Mouse (Mus musculus) embryonic facial prominence, embryonic 10.5 days (tissue): ENCODE measurements around the gene Ttc9. TPM values are rescaled to one million over a fixed set of nuclear protein-coding genes. Genes with fewer than 3 reads are reported as not detected.

Source experiments
- DNase-seq: peaks from one replicate; pipeline ENCODE4 v3.0.0-alpha.2; 2017; ENCODE audit warnings: low spot score
- H3K27ac ChIP-seq: fragments of 300-500 bp; sonication (generic); replicated peaks from 2 replicates; pipeline ENCODE4 v1.5.1; 2016; ENCODE audit warnings: mild to moderate bottlenecking
- H3K27me3 ChIP-seq: fragments of 300-500 bp; sonication (generic); replicated peaks from 2 replicates; pipeline ENCODE4 v1.6.1; 2016; ENCODE audit warnings: low read depth, mild to moderate bottlenecking; ENCODE audit not compliant: poor library complexity, severe bottlenecking
- H3K36me3 ChIP-seq: fragments of 300-500 bp; sonication (generic); replicated peaks from 2 replicates; pipeline ENCODE4 v1.6.1; 2016; ENCODE audit warnings: mild to moderate bottlenecking, moderate library complexity
- H3K4me1 ChIP-seq: fragments of 300-500 bp; sonication (generic); 2 replicates; pipeline ENCODE4 v1.6.1; 2016
- H3K4me3 ChIP-seq: fragments of 300-500 bp; sonication (generic); 2 replicates; pipeline ENCODE4 v1.5.1; 2016; ENCODE audit warnings: mild to moderate bottlenecking, moderate library complexity
- H3K9me3 ChIP-seq: fragments of 300-500 bp; sonication (generic); 2 replicates; pipeline ENCODE4 v1.6.1; 2016; ENCODE audit warnings: mild to moderate bottlenecking
- WGBS: fragments of 180-500 bp; shearing (Covaris S2); methylation state at CpG from one replicate; pipeline ENCODE4 v1.1.7; 2016; 5-methylcytosine and 5-hydroxymethylcytosine counted together
- polyA plus RNA-seq: library from polyadenylated mRNA; unstranded; fragments of >200 nt; fragmentation: Nextera tagmentation; extraction: Ambion mirVana; gene quantifications from 2 replicates; pipeline ENCODE4 v1.2.1, GENCODE M21; 2016

Ttc9 gene
- polyA plus RNA-seq, 1 experiment from 2014 or later: 1.2 TPM

- WGBS: 80% methylated on average over 4 of the region's 4 CpGs
- Histone ChIP-seq H3K9me3 (no peaks in the 10 kb centered on the region), H3K27ac (no peak overlapping the region), H3K4me3 (no peak overlapping the region), H3K36me3 (no peaks in the 10 kb centered on the region), H3K27me3 (peaks cover 72% of the 10 kb centered on the region), H3K4me1 (peaks cover 23% of the 10 kb centered on the region)
- DNase-seq: no peak
Measured at GRCm38 (mm10) chr12:81628091-81628490, 3.0 kb upstream of the Ttc9 start.

DNA sequence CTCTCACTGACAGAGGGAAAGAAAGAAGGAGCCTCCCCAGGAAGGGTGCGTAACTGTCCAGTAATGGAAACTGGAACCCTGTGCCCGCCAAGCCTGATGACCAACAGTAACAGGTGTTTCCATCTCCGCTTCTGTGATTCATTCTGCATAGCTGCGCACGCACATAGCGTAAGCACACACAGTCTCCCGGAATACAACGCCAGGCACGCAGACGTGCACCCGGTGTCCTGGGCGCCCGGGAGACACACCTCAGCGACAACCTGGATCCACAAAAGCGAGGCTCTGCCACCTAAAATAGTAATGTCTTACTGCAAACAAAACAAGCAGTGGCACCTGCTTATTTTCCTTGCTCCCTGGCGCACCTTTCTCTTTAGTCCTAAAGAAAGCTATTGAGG is 532 bp upstream of the Ttc9 start:
- Histone ChIP-seq H3K27ac (peak overlapping the region; percentile 84), H3K27me3 (peaks cover 80% of the 10 kb centered on the region), H3K4me3 (peak overlapping the region; percentile 75), H3K9me3 (no peaks in the 10 kb centered on the region), H3K36me3 (no peaks in the 10 kb centered on the region), H3K4me1 (peaks cover 23% of the 10 kb centered on the region)
- DNase-seq: peak; percentile 46
- WGBS: 2% methylated on average over 16 of the region's 16 CpGs

DNA sequence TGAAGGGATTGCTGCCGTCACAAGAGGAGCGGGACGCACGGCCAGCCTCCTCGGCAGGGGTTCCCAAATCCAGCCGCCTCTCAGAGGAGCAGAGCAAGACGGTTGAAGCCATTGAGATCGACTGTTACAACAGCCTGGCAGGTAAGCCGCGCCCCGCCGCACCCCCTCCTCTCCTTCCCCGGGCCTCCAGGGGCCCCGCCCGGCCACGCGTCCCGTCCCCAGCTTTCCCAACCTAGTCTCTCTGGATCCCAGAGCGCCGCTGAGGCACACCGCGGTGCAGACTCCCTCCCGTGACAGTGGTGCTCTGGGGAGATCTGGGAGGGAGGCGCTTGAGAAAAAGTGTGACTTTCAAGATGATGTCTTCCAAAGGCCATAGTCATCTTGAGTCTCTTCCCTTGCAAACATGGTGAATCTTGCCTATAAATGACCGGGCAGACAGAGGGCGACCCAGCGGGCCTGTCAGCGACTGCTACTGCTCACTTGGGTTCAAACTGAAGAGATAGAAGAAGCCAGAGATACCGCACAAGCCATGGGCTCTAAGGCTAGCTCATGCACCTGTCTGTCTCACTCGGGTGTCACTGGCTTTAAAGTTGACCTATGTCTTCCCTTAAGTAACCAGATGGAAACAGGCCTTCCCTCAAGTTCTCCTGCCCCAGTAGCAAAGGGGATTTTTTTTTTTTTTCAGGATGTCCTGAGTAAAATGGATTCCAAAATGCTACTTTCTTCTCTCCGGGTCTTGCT is 782 bp downstream of the Ttc9 start:
- peak overlapping the region; percentile 75 for H3K4me3 ChIP-seq
- no peaks in the 10 kb centered on the region for H3K36me3 ChIP-seq
- WGBS: 2% methylated on average over 31 of the region's 31 CpGs
- peaks cover 23% of the 10 kb centered on the region for H3K4me1 ChIP-seq
- H3K27me3 ChIP-seq: peaks cover 68% of the 10 kb centered on the region
- DNase-seq: peak; percentile 55
- H3K27ac ChIP-seq: peak overlapping the region; percentile 84
- no peaks in the 10 kb centered on the region for H3K9me3 ChIP-seq

DNA sequence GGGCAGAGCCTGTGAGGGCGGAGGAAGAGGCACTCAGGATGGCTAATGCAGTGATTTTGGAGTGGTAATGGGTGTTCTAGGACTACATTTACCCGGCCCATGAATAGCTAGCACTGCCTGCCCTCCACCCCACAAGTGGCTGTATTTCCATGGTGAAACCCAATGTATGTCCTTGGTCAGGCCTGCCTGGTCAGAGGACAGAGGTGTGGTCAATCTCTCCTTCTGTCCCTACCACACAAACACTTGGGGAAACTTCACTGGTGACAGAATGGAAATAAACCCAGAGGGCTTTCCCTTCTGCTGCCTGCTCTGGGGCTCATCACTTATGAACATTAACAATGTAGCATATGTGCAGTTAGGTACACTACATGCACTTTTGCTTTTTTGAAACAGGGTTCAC is 2.2 kb downstream of the Ttc9 start:
- WGBS: 78% methylated on average over 2 of the region's 2 CpGs
- DNase-seq: no peak
- H3K9me3 ChIP-seq: no peaks in the 10 kb centered on the region
- H3K4me1 ChIP-seq: peaks cover 23% of the 10 kb centered on the region
- no peaks in the 10 kb centered on the region for H3K36me3 ChIP-seq
- peaks cover 58% of the 10 kb centered on the region for H3K27me3 ChIP-seq
- H3K4me3 ChIP-seq: no peak overlapping the region
- no peak overlapping the region for H3K27ac ChIP-seq

GRCm38 (mm10) chr12:81640656-81641055 is 9.6 kb downstream of the Ttc9 start:
- no peaks in the 10 kb centered on the region for H3K36me3 ChIP-seq
- H3K27me3 ChIP-seq: no peaks in the 10 kb centered on the region
- DNase-seq: no peak
- peaks cover 10% of the 10 kb centered on the region; the same call in 1 of the 2 replicates for H3K4me1 ChIP-seq
- H3K27ac ChIP-seq: no peak overlapping the region
- no peak overlapping the region for H3K4me3 ChIP-seq
- H3K9me3 ChIP-seq: no peaks in the 10 kb centered on the region
- WGBS: 79% methylated on average over 5 of the region's 5 CpGs

DNA sequence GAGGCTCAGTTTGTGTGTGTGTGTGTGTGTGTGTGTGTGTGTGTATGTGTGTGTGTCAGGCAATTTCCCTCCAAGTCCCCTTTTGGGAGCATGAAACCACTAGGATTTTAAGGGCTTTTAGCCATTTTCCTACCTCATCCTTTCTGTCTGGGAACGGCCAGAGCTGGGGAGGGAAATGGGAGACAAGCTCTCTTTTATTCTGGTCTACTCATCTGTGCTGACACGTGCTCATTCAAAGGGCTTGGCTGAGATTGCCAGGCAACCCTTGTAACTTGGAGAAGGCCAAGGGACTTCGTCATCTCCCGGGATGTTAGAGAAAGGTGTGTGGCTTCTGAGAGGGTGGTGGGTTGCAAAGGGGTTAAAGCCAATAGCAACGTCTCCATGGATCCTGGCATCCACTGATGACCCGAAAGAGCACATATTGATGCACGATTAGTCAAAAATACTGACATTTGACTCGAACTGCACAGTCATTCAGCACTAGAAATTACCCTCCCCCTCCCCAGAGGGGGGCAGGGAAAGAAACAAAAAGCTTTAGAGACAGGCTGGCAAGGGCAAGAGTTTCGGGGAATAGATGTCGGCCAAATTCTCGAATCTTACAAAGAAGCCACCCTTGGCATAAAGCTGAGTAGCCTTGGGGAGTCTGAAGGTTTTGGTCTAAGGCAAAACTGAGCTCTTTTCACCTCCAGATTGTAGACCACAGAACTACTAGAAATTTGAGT is 11.5 kb downstream of the Ttc9 start:
- peaks cover 10% of the 10 kb centered on the region; the same call in 1 of the 2 replicates for H3K4me1 ChIP-seq
- no peaks in the 10 kb centered on the region for H3K27me3 ChIP-seq
- H3K27ac ChIP-seq: no peak overlapping the region
- no peak for DNase-seq
- H3K36me3 ChIP-seq: no peaks in the 10 kb centered on the region
- 52% methylated on average over 11 of the region's 11 CpGs for WGBS
- H3K9me3 ChIP-seq: no peaks in the 10 kb centered on the region
- no peak overlapping the region for H3K4me3 ChIP-seq

DNA sequence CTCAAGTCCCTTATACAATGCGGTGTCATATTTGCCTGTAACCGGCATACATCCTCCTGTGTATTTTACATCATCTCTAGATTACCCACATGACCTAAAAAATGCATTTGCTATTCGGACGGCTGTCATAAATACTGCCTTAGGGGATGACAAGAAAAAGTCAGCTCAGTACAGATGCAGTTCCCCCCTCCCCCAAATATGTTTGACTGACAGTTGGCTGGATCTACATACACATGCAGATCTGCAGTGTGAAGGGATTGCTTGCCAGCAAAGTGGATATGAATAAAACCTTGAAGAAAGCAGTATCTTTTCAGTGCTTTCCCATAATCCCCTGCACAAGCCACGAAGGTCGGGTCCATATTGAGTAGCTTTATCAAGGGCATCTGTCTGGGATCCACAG is 15.8 kb downstream of the Ttc9 start:
- WGBS: 89% methylated on average over 6 of the region's 6 CpGs
- Histone ChIP-seq H3K27me3 (no peaks in the 10 kb centered on the region), H3K36me3 (no peaks in the 10 kb centered on the region), H3K4me3 (no peak overlapping the region), H3K27ac (no peak overlapping the region), H3K4me1 (peaks cover 10% of the 10 kb centered on the region; the same call in 1 of the 2 replicates), H3K9me3 (no peaks in the 10 kb centered on the region)
- no peak for DNase-seq

DNA sequence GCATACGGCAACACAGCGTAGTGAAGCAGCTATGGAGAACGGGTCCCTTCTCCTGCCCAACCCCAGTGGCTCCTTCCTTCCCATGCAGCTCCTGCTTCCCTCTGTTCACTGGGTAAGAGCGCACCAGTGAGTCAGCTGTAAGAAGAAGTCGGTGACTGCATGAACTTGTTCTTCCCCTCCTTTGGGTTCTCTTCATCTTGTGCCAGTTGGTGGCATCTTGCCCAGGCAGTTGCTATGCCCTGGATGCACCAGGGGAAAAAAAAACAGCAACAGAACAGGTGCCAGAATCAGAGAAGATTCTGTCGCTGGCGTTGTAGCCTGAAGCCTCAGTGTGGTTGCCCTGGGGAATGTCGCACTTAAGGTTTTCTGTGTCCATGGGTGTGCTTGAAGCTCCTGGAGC is 22.3 kb downstream of the Ttc9 start:
- WGBS: 90% methylated on average over 8 of the region's 8 CpGs
- Histone ChIP-seq H3K27me3 (no peaks in the 10 kb centered on the region), H3K4me1 (no peaks in the 10 kb centered on the region), H3K4me3 (no peak overlapping the region), H3K36me3 (no peaks in the 10 kb centered on the region), H3K9me3 (no peaks in the 10 kb centered on the region), H3K27ac (no peak overlapping the region)
- DNase-seq: no peak

GRCm38 (mm10) chr12:81657321-81657720 is 26.3 kb downstream of the Ttc9 start:
- H3K27ac ChIP-seq: no peak overlapping the region
- H3K36me3 ChIP-seq: 0 out of 2 replicates have a peak, but pooled peaks cover 5% of the 10 kb centered on the region
- no peaks in the 10 kb centered on the region for H3K27me3 ChIP-seq
- no peaks in the 10 kb centered on the region for H3K4me1 ChIP-seq
- WGBS: 83% methylated on average over 1 of the region's 1 CpGs
- no peak for DNase-seq
- H3K4me3 ChIP-seq: no peak overlapping the region
- H3K9me3 ChIP-seq: no peaks in the 10 kb centered on the region

DNA sequence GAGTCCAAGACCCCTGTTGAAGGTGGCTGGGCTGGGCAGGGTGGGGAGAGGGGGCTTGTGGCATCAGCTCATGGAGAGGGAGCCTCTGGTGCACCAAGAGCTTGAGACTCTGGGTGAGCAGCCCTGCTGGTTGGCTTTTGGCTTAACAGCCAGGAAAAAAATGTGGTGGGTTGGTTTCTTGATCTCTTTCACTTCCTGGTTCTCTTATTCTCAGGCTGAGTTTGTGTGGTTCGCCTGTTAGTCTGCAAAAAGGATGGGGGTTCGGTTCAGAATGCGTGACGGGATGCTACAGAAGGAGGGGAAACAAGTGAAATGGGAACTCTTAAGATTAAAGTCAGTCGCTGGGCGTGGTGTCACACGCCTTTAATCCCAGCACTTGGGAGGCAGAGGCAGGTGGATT is 27.0 kb downstream of the Ttc9 start:
- Histone ChIP-seq H3K27ac (no peak overlapping the region), H3K4me1 (no peaks in the 10 kb centered on the region; the same call in 1 of the 2 replicates), H3K9me3 (no peaks in the 10 kb centered on the region), H3K36me3 (0 out of 2 replicates have a peak, but pooled peaks cover 5% of the 10 kb centered on the region), H3K4me3 (no peak overlapping the region), H3K27me3 (no peaks in the 10 kb centered on the region)
- no peak for DNase-seq
- WGBS: 89% methylated on average over 7 of the region's 7 CpGs

DNA sequence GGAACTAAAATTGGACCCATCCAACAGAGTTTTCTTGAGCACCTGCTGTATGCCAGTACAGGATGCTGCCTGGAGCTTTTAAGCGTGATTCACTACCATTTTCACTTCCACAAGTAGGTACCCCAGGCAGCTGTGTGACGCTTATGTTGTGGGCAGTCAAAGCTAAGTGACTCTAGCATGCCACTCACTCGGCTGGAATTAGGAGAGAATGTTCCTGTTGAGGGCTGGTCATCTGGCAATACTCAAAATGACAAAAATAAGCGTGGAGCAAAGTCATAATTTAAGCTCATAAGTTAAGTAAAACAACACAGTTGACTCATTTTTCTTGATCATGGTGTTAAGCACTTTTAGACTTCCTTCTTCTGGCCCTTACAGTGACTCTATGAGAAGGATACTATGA is 31.0 kb downstream of the Ttc9 start:
- Histone ChIP-seq H3K27me3 (no peaks in the 10 kb centered on the region), H3K36me3 (peaks cover 5% of the 10 kb centered on the region; the same call in 1 of the 2 replicates), H3K27ac (no peak overlapping the region), H3K9me3 (no peaks in the 10 kb centered on the region), H3K4me1 (peaks cover 12% of the 10 kb centered on the region), H3K4me3 (no peak overlapping the region)
- DNase-seq: no peak
- 91% methylated on average over 4 of the region's 4 CpGs for WGBS

GRCm38 (mm10) chr12:81663116-81663515 is 32.1 kb downstream of the Ttc9 start:
- 86% methylated on average over 9 of the region's 9 CpGs for WGBS
- no peaks in the 10 kb centered on the region for H3K27me3 ChIP-seq
- no peak overlapping the region for H3K27ac ChIP-seq
- H3K4me1 ChIP-seq: peaks cover 12% of the 10 kb centered on the region
- no peaks in the 10 kb centered on the region for H3K9me3 ChIP-seq
- DNase-seq: no peak
- H3K4me3 ChIP-seq: no peak overlapping the region
- H3K36me3 ChIP-seq: peaks cover 5% of the 10 kb centered on the region; the same call in 1 of the 2 replicates

- no peak overlapping the region for H3K27ac ChIP-seq
- 67% methylated on average over 5 of the region's 5 CpGs for WGBS
- H3K36me3 ChIP-seq: peaks cover 5% of the 10 kb centered on the region; the same call in 1 of the 2 replicates
Measured at GRCm38 (mm10) chr12:81663906-81664305, 32.9 kb downstream of the Ttc9 start.

More at GRCm38 (mm10) chr12:81663906-81664305, 32.9 kb downstream of the Ttc9 start:
- H3K27me3 ChIP-seq: no peaks in the 10 kb centered on the region
- H3K4me1 ChIP-seq: peaks cover 12% of the 10 kb centered on the region
- no peak overlapping the region for H3K4me3 ChIP-seq
- no peaks in the 10 kb centered on the region for H3K9me3 ChIP-seq
- peak; percentile 12 for DNase-seq
